Mouse (Mus musculus): ENCODE results near the gene Tm7sf2. TPM values are rescaled to one million over a fixed set of nuclear protein-coding genes. Genes with fewer than 3 reads are reported as not detected.

The Tm7sf2 gene
- total RNA-seq, 2 experiments from 2014 or later, result 24.9 to 25.2 TPM

GRCm38 (mm10) chr19:6016532-6016931 lies 51.6 kb downstream of the Tm7sf2 start:
- DNase-seq (ENCODE audit: low spot score in 2 of 2), result no peak
- intact Hi-C loops (cut with DNase I), result no loop called here

- peak; percentile 65 to 73 for DNase-seq (ENCODE audit: low spot score in 2 of 2)
- intact Hi-C loops (cut with DNase I), result loop anchor here (2.0 kb wide), 1 partner anchor 91 kb away; the partner anchor contains the start of gene Cdc42ep2
Measured at GRCm38 (mm10) chr19:6015511-6016315, 52.5 kb downstream of the Tm7sf2 start, which contains the start of gene Capn1. Gene Capn1 (minus strand): TSS chr19:6015897.

- intact Hi-C loops (cut with DNase I), result loop anchor here (2.0 kb wide), 1 partner anchor 90 kb away; the partner anchor contains the start of gene Cdc42ep2
- no peak for DNase-seq (ENCODE audit: low spot score in 2 of 2)
Measured at GRCm38 (mm10) chr19:6014991-6015510, 53.1 kb downstream of the Tm7sf2 start.

GRCm38 (mm10) chr19:6013691-6014090 lies 54.5 kb downstream of the Tm7sf2 start:
- intact Hi-C loops (cut with DNase I), result loop anchor here (2.0 kb wide), 1 partner anchor 89 kb away; the partner anchor contains the start of gene Cdc42ep2
- no peak for DNase-seq (ENCODE audit: low spot score in 2 of 2)

Small RNA genes within 50 kb of the gene (microRNA-seq; reads per million reads assigned to microRNA genes)
- 4.4 to 4.5 reads per million in 2 experiments for gene Mir6988

Other genes starting within 250 kb of the Tm7sf2 start
- 10 to 100 TPM in 1 of 2 experiments, 1 to 10 TPM in 1; 9.5 to 14.6 TPM for gene Frmd8, start 193.1 kb downstream of the Tm7sf2 start, total RNA-seq (2021)
- gene Slc25a45, start 190.6 kb downstream of the Tm7sf2 start, total RNA-seq (2021), result 1 to 10 TPM; 2.5 to 3.0 TPM
- gene Tigd3, start 174.2 kb downstream of the Tm7sf2 start, total RNA-seq (2021), result 1 to 10 TPM; 4.5 to 5.5 TPM
- 10 to 100 TPM; 84.1 to 96.1 TPM for gene Dpf2, start 155.4 kb downstream of the Tm7sf2 start, total RNA-seq (2021)
- 1 to 10 TPM; 6.2 to 6.6 TPM for gene Cdc42ep2, start 143.6 kb downstream of the Tm7sf2 start, total RNA-seq (2021)
- gene Pola2, start 104.2 kb downstream of the Tm7sf2 start, total RNA-seq (2021), result 1 to 10 TPM; 3.8 to 5.6 TPM
- gene Slc22a20, start 82.2 kb downstream of the Tm7sf2 start, total RNA-seq (2021), result not detected
- 10 to 100 TPM; 17.5 to 18.5 TPM for gene Capn1, start 52.5 kb downstream of the Tm7sf2 start, total RNA-seq (2021)
- 10 to 100 TPM; 45.4 to 49.5 TPM for gene Syvn1, start 21.8 kb downstream of the Tm7sf2 start, total RNA-seq (2021)
- gene Mrpl49, start 10.6 kb downstream of the Tm7sf2 start, total RNA-seq (2021), result 10 to 100 TPM; 45.1 to 47.0 TPM
- 100 to 1,000 TPM; 593 to 625 TPM for gene Fau, start 10.5 kb downstream of the Tm7sf2 start, total RNA-seq (2021)
- gene Znhit2, start 7.2 kb downstream of the Tm7sf2 start, total RNA-seq (2021), result 10 to 100 TPM; 33.4 to 38.1 TPM
- 10 to 100 TPM; 71.9 to 77.6 TPM for gene Vps51, start 8.9 kb upstream of the Tm7sf2 start, total RNA-seq (2021)
- not detected for gene Tmem262, start 11.7 kb upstream of the Tm7sf2 start, total RNA-seq (2021)
- under 1 TPM; 0.53 to 0.55 TPM for gene Gm28374, start 13.9 kb upstream of the Tm7sf2 start, total RNA-seq (2021)
- 10 to 100 TPM; 36.5 to 37.2 TPM for gene Zfpl1, start 16.6 kb upstream of the Tm7sf2 start, total RNA-seq (2021)
- under 1 TPM; 0.18 to 0.34 TPM for gene Cdca5, start 16.6 kb upstream of the Tm7sf2 start, total RNA-seq (2021)
- not detected for gene AC131692.1, start 26.0 kb upstream of the Tm7sf2 start, total RNA-seq (2021)
- gene Naaladl1, start 37.4 kb upstream of the Tm7sf2 start, total RNA-seq (2021), result under 1 TPM in 1 of 2 experiments, not detected in 1; 0.21 TPM
- 10 to 100 TPM; 23.7 to 25.0 TPM for gene Sac3d1, start 50.3 kb upstream of the Tm7sf2 start, total RNA-seq (2021)
- gene Snx15, start 59.9 kb upstream of the Tm7sf2 start, total RNA-seq (2021), result 10 to 100 TPM; 36.2 to 43.6 TPM
- under 1 TPM in 1 of 2 experiments, not detected in 1; 0.71 TPM for gene Batf2, start 72.6 kb upstream of the Tm7sf2 start, total RNA-seq (2021)
- 10 to 100 TPM; 71.5 to 76.8 TPM for gene Arl2, start 73.2 kb upstream of the Tm7sf2 start, total RNA-seq (2021)
- gene Majin, start 116.0 kb upstream of the Tm7sf2 start, total RNA-seq (2021), result under 1 TPM in 1 of 2 experiments, not detected in 1; 0.53 TPM
- gene Gpha2, start 158.0 kb upstream of the Tm7sf2 start, total RNA-seq (2021), result not detected
- gene Ppp2r5b, start 167.5 kb upstream of the Tm7sf2 start, total RNA-seq (2021), result 100 to 1,000 TPM; 153 to 165 TPM
- gene Atg2a, start 173.3 kb upstream of the Tm7sf2 start, total RNA-seq (2021), result 10 to 100 TPM; 33.1 to 35.6 TPM
- 10 to 100 TPM; 35.9 to 40.3 TPM for gene Ehd1, start 208.4 kb upstream of the Tm7sf2 start, total RNA-seq (2021)
- gene Cdc42bpg, start 238.1 kb upstream of the Tm7sf2 start, total RNA-seq (2021), result 1 to 10 TPM; 2.7 to 2.9 TPM